Mouse (Mus musculus) kidney, embryonic 14.5 days (tissue): ENCODE results near the gene Clca2. TPM values are rescaled to one million over a fixed set of nuclear protein-coding genes. Genes with fewer than 3 reads are reported as not detected.
"Not testable (repeated sequence)": the region's sequence is repeated elsewhere in the genome, so short reads cannot be mapped to it uniquely, and the experiment has no call there.

Experiments
- ATAC-seq: fragments of 200-750 bp; cut with Nextera tagmentation; 2 replicates; pipeline ENCODE4 v1.8.0; 2017; ENCODE audit warnings: moderate number of reproducible peaks, mild to moderate bottlenecking, moderate TSS enrichment, moderate library complexity; ENCODE audit not compliant: low FRiP score, low TSS enrichment
- H3K27ac ChIP-seq: fragments of 300-500 bp; sonication (generic); 2 replicates; pipeline ENCODE4 v1.5.1; 2014; ENCODE audit warnings: low read depth, mild to moderate bottlenecking, low read length, moderate library complexity, mixed read lengths
- H3K27me3 ChIP-seq: fragments of 300-500 bp; sonication (generic); 2 replicates; pipeline ENCODE4 v1.6.1; 2014; ENCODE audit warnings: mild to moderate bottlenecking, low read length; ENCODE audit not compliant: control insufficient read depth, insufficient read depth
- H3K36me3 ChIP-seq: fragments of 300-500 bp; sonication (generic); 2 replicates; pipeline ENCODE4 v1.6.1; 2014; ENCODE audit warnings: low read length, mixed read lengths; ENCODE audit not compliant: control insufficient read depth, insufficient read depth
- H3K4me1 ChIP-seq: fragments of 300-500 bp; sonication (generic); 2 replicates; pipeline ENCODE4 v1.6.1; 2014; ENCODE audit warnings: low read length, mixed read lengths; ENCODE audit not compliant: control insufficient read depth, insufficient read depth
- H3K4me2 ChIP-seq: fragments of 300-500 bp; sonication (generic); replicated peaks from 2 replicates; pipeline ENCODE4 v1.6.1; 2014; ENCODE audit warnings: low read depth, mild to moderate bottlenecking, low read length
- H3K4me3 ChIP-seq: fragments of 300-500 bp; sonication (generic); 2 replicates; pipeline ENCODE4 v1.5.1; 2014; ENCODE audit warnings: mild to moderate bottlenecking, low read length
- H3K9ac ChIP-seq: fragments of 300-500 bp; sonication (generic); 2 replicates; pipeline ENCODE4 v1.6.1; 2014; ENCODE audit warnings: low read depth, mild to moderate bottlenecking, low read length, moderate library complexity
- H3K9me3 ChIP-seq: fragments of 300-500 bp; sonication (generic); 2 replicates; pipeline ENCODE4 v1.6.1; 2016; ENCODE audit warnings: low read length; ENCODE audit not compliant: control insufficient read depth
- WGBS: fragments of 180-500 bp; shearing (Covaris S2); extraction: QIAGEN DNeasy Blood & Tissue Kit; methylation state at CpG from one replicate; pipeline ENCODE4 v1.1.7; 2014; 5-methylcytosine and 5-hydroxymethylcytosine counted together
- polyA plus RNA-seq: library from polyadenylated mRNA; unstranded; fragments of >200 nt; fragmentation: Nextera tagmentation; extraction: Ambion mirVana; gene quantifications from 2 replicates; pipeline ENCODE4 v1.2.1, GENCODE M21; 2014

The Clca2 gene
- polyA plus RNA-seq, 1 experiment from 2014 or later: 0.22 TPM

DNA sequence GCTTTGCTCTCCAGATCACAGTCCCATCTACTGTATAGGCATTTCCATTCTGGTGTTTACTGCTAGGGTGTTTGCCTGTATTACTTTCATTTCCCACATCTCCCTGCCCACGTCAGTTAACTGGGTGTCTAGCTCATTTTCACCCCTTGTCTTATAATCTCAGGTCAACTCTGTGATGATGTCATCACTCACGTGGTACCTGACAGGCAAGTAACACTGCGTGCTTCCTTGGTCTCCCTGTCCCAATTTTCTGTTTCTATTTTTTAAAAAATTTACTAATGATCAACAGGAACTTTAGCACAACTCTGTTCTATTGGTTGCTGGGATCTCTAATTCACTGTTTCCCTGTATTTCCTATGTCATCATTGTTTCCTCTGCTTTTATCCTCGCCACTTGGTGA, 30.3 kb downstream of the Clca2 start:
- Histone ChIP-seq H3K27me3 (no peaks in the 10 kb centered on the region), H3K36me3 (no peaks in the 10 kb centered on the region), H3K4me1 (no peaks in the 10 kb centered on the region), H3K27ac (no peak overlapping the region), H3K4me3 (no peak overlapping the region), H3K9ac (no peak overlapping the region), H3K4me2 (no peak overlapping the region), H3K9me3 (no peaks in the 10 kb centered on the region)
- WGBS: 82% methylated on average over 4 of the region's 4 CpGs
- no peak for ATAC-seq

- not testable (repeated sequence) for H3K4me1 ChIP-seq, H3K4me3 ChIP-seq, H3K27ac ChIP-seq, H3K4me2 ChIP-seq, ATAC-seq, H3K27me3 ChIP-seq, H3K36me3 ChIP-seq, H3K9ac ChIP-seq, H3K9me3 ChIP-seq
- WGBS: 89% methylated on average over 3 of the region's 3 CpGs
Measured at GRCm38 (mm10) chr3:145055138-145055537, 44.1 kb downstream of the Clca2 start.

- Histone ChIP-seq H3K27me3 (no peaks in the 10 kb centered on the region), H3K9me3 (no peaks in the 10 kb centered on the region), H3K4me3 (no peak overlapping the region), H3K27ac (no peak overlapping the region), H3K36me3 (no peaks in the 10 kb centered on the region), H3K4me1 (no peaks in the 10 kb centered on the region), H3K4me2 (no peak overlapping the region), H3K9ac (no peak overlapping the region)
- WGBS: 60% methylated on average over 3 of the region's 3 CpGs
- no peak for ATAC-seq
Measured at GRCm38 (mm10) chr3:145049820-145050219, 49.4 kb downstream of the Clca2 start.

DNA sequence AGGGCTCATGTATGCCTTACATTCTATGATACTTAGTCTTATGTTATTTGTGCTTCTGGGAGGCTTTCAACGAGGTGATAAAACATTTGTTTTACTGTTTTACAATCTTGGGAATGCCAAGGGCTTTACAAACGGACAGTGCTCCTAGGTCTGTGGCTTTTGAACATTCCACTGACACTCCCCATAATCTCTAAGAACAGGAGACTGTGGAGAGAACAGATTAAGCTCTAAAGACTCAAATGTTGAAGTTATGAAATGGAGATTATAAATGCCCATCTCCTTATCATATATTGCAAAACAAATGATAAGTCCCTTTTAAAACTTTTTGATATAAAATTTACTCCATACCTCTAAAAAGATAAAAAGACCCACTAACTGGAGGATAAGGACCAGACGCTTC, 60.4 kb downstream of the Clca2 start:
- Histone ChIP-seq H3K4me1 (no peaks in the 10 kb centered on the region), H3K36me3 (no peaks in the 10 kb centered on the region), H3K4me3 (no peak overlapping the region), H3K9me3 (no peaks in the 10 kb centered on the region), H3K27ac (no peak overlapping the region), H3K9ac (no peak overlapping the region), H3K4me2 (no peak overlapping the region), H3K27me3 (no peaks in the 10 kb centered on the region)
- 27% methylated on average over 3 of the region's 3 CpGs for WGBS
- no peak for ATAC-seq

DNA sequence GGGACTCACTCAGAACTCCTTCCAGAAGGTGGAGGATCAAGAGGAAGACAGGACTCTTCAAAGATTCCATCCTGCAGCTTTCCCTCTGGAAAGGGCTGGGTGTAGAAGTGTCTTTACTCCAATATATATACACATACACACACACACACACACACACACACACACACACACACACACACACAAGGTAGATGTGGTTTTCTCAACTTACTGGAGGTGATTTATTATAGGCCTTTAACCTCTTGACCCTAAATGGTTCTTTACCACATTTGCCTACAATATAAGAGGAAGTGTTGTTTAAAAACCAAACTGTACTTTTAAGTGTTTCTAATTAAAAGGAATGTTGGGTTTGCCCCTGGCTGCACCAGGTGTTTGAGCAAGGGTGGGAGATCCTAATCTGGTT, 66.6 kb downstream of the Clca2 start, which contains the start of gene Clca1:
TSS of gene Clca1 (minus strand) at position 101 of the 400 bp plus-strand sequence.
- Histone ChIP-seq H3K36me3 (no peaks in the 10 kb centered on the region), H3K27me3 (no peaks in the 10 kb centered on the region), H3K4me1 (no peaks in the 10 kb centered on the region), H3K9me3 (no peaks in the 10 kb centered on the region), H3K27ac (no peak within 1 kb of the TSS), H3K4me2 (no peak within 1 kb of the TSS), H3K4me3 (no peak within 1 kb of the TSS), H3K9ac (no peak within 1 kb of the TSS)
- no peak for ATAC-seq

GRCm38 (mm10) chr3:145028036-145028435, 71.2 kb downstream of the Clca2 start:
- H3K27me3 ChIP-seq: no peaks in the 10 kb centered on the region
- ATAC-seq: no peak
- no peak overlapping the region for H3K27ac ChIP-seq
- 58% methylated on average over 3 of the region's 3 CpGs for WGBS
- no peaks in the 10 kb centered on the region for H3K36me3 ChIP-seq
- no peak overlapping the region for H3K4me3 ChIP-seq
- H3K9me3 ChIP-seq: no peaks in the 10 kb centered on the region
- H3K9ac ChIP-seq: no peak overlapping the region
- no peak overlapping the region for H3K4me2 ChIP-seq
- H3K4me1 ChIP-seq: no peaks in the 10 kb centered on the region

GRCm38 (mm10) chr3:145026750-145027149, 72.5 kb downstream of the Clca2 start:
- no peak overlapping the region for H3K4me3 ChIP-seq
- no peaks in the 10 kb centered on the region for H3K4me1 ChIP-seq
- no peak overlapping the region for H3K4me2 ChIP-seq
- no peaks in the 10 kb centered on the region for H3K36me3 ChIP-seq
- 30% methylated on average over 3 of the region's 3 CpGs for WGBS
- H3K9me3 ChIP-seq: no peaks in the 10 kb centered on the region
- no peak overlapping the region for H3K27ac ChIP-seq
- H3K9ac ChIP-seq: no peak overlapping the region
- H3K27me3 ChIP-seq: no peaks in the 10 kb centered on the region
- no peak for ATAC-seq

Other genes with a start within 250 kb of the Clca2 start
- gene Clca4b, start 166.9 kb downstream of the Clca2 start, polyA plus RNA-seq: not detected in 2 replicates
- not detected in 2 replicates for gene Clca4a, start 124.4 kb downstream of the Clca2 start, polyA plus RNA-seq
- 0.05 TPM in 1 of 2 replicates, not detected in the other for gene Clca1, start 66.7 kb downstream of the Clca2 start, polyA plus RNA-seq
- gene Odf2l, start 19.1 kb upstream of the Clca2 start, polyA plus RNA-seq: 19.8 and 21.0 TPM in 2 replicates
- gene Col24a1, start 193.0 kb upstream of the Clca2 start, polyA plus RNA-seq: 2.0 and 2.1 TPM in 2 replicates